Mouse (Mus musculus) liver, postnatal 0 days (tissue): ENCODE data around the gene Fzd10. TPM values are rescaled to one million over a fixed set of nuclear protein-coding genes. Genes with fewer than 3 reads are reported as not detected.

Experiments used
- ATAC-seq: fragments of 200-750 bp; cut with Nextera tagmentation; 2 replicates; pipeline ENCODE4 v1.8.0; 2017; ENCODE audit warnings: mild to moderate bottlenecking, moderate library complexity
- DNase-seq: peaks from one replicate; pipeline ENCODE4 v3.0.0-alpha.2; 2016
- H3K27ac ChIP-seq: fragments of 300-500 bp; sonication (generic); 2 replicates; pipeline ENCODE4 v1.5.1; 2014; ENCODE audit warnings: antibody characterized with exemption, moderate library complexity, mild to moderate bottlenecking, low read depth
- H3K27me3 ChIP-seq: fragments of 300-500 bp; sonication (generic); 2 replicates; pipeline ENCODE4 v1.6.1; 2014; ENCODE audit warnings: low read length, control low read depth, mixed read lengths; ENCODE audit not compliant: insufficient read depth
- H3K36me3 ChIP-seq: fragments of 300-500 bp; sonication (generic); replicated peaks from 2 replicates; pipeline ENCODE4 v1.6.1; 2014; ENCODE audit warnings: mild to moderate bottlenecking, control low read depth, low read length, moderate library complexity, mixed read lengths; ENCODE audit not compliant: insufficient read depth
- H3K4me1 ChIP-seq: fragments of 300-500 bp; sonication (generic); 2 replicates; pipeline ENCODE4 v1.6.1; 2014; ENCODE audit warnings: antibody characterized with exemption, mild to moderate bottlenecking, control low read depth; ENCODE audit not compliant: insufficient read depth
- H3K4me2 ChIP-seq: fragments of 300-500 bp; sonication (generic); 2 replicates; pipeline ENCODE4 v1.6.1; 2014; ENCODE audit warnings: low read depth, mild to moderate bottlenecking, low read length, moderate library complexity, mixed read lengths
- H3K4me3 ChIP-seq: fragments of 300-500 bp; sonication (generic); 2 replicates; pipeline ENCODE4 v1.5.1; 2014; ENCODE audit warnings: low read depth, low read length
- H3K9ac ChIP-seq: fragments of 300-500 bp; sonication (generic); replicated peaks from 2 replicates; pipeline ENCODE4 v1.6.1; 2014; ENCODE audit warnings: mild to moderate bottlenecking, moderate library complexity
- H3K9me3 ChIP-seq: fragments of 300-500 bp; sonication (generic); 2 replicates; pipeline ENCODE4 v1.6.1; 2016; ENCODE audit warnings: mild to moderate bottlenecking, control low read depth, low read length, mixed read lengths
- CTCF ChIP-seq: sonication (generic); IDR thresholded peaks from 2 replicates; pipeline ENCODE4 v1.5.1; 2016; ENCODE audit warnings: antibody characterized with exemption, low read depth
- EP300 ChIP-seq: IDR thresholded peaks from 2 replicates; pipeline ENCODE4 v1.6.1; 2016; ENCODE audit warnings: antibody characterized with exemption, low read depth, mild to moderate bottlenecking
- WGBS: fragments of 180-500 bp; shearing (Covaris S2); extraction: QIAGEN DNeasy Blood & Tissue Kit; methylation state at CpG from one replicate; pipeline ENCODE4 v1.1.7; 2014; ENCODE audit not compliant: insufficient replicate concordance; 5-methylcytosine and 5-hydroxymethylcytosine counted together
- polyA plus RNA-seq: library from polyadenylated mRNA; unstranded; fragments of >200 nt; fragmentation: Nextera tagmentation; extraction: Ambion mirVana; gene quantifications from 2 replicates; pipeline ENCODE4 v1.2.1, GENCODE M21; 2015

Fzd10 gene
- polyA plus RNA-seq, 1 experiment from 2014 or later, result not detected

- Histone ChIP-seq H3K27me3 (no peaks in the 10 kb centered on the region), H3K4me1 (no peaks in the 10 kb centered on the region), H3K4me2 (no peak overlapping the region), H3K4me3 (no peak overlapping the region), H3K36me3 (no peaks in the 10 kb centered on the region), H3K9ac (no peak overlapping the region), H3K9me3 (no peaks in the 10 kb centered on the region), H3K27ac (no peak overlapping the region)
- no peak for TF ChIP-seq CTCF
- TF ChIP-seq EP300, result no peak
- ATAC-seq (no peak), DNase-seq (no peak)
- 28% methylated on average over 9 of the region's 9 CpGs for WGBS
Observed at GRCm38 (mm10) chr5:128638716-128639115, 38.1 kb downstream of the Fzd10 start.

GRCm38 (mm10) chr5:128643065-128643464, 42.4 kb downstream of the Fzd10 start:
- Histone ChIP-seq H3K4me3 (no peak overlapping the region), H3K4me1 (no peaks in the 10 kb centered on the region), H3K27me3 (no peaks in the 10 kb centered on the region), H3K9ac (no peak overlapping the region), H3K9me3 (no peaks in the 10 kb centered on the region), H3K4me2 (no peak overlapping the region), H3K27ac (no peak overlapping the region), H3K36me3 (no peaks in the 10 kb centered on the region)
- ATAC-seq (no peak), DNase-seq (no peak)
- WGBS, result 75% methylated on average over 4 of the region's 4 CpGs
- TF ChIP-seq CTCF (no peak), EP300 (no peak)

GRCm38 (mm10) chr5:128645720-128646119, 45.1 kb downstream of the Fzd10 start:
- H3K4me2 ChIP-seq, result no peak overlapping the region
- ATAC-seq (no peak), DNase-seq (no peak)
- no peaks in the 10 kb centered on the region for H3K36me3 ChIP-seq
- no peaks in the 10 kb centered on the region for H3K4me1 ChIP-seq
- WGBS, result 63% methylated on average over 8 of the region's 8 CpGs
- no peaks in the 10 kb centered on the region for H3K9me3 ChIP-seq
- H3K4me3 ChIP-seq, result no peak overlapping the region
- TF ChIP-seq CTCF (no peak), EP300 (no peak)
- H3K27me3 ChIP-seq, result no peaks in the 10 kb centered on the region
- H3K27ac ChIP-seq, result no peak overlapping the region
- no peak overlapping the region for H3K9ac ChIP-seq

GRCm38 (mm10) chr5:128646286-128646685, 45.6 kb downstream of the Fzd10 start:
- no peak overlapping the region for H3K27ac ChIP-seq
- no peaks in the 10 kb centered on the region for H3K9me3 ChIP-seq
- WGBS, result 68% methylated on average over 5 of the region's 5 CpGs
- TF ChIP-seq CTCF (no peak), EP300 (no peak)
- H3K4me3 ChIP-seq, result no peak overlapping the region
- ATAC-seq, result no peak
- no peaks in the 10 kb centered on the region for H3K36me3 ChIP-seq
- DNase-seq, result no peak
- no peaks in the 10 kb centered on the region for H3K27me3 ChIP-seq
- no peaks in the 10 kb centered on the region for H3K4me1 ChIP-seq
- no peak overlapping the region for H3K9ac ChIP-seq
- no peak overlapping the region for H3K4me2 ChIP-seq

- Histone ChIP-seq H3K36me3 (no peaks in the 10 kb centered on the region), H3K27me3 (no peaks in the 10 kb centered on the region), H3K4me2 (no peak overlapping the region), H3K27ac (no peak overlapping the region), H3K9me3 (no peaks in the 10 kb centered on the region), H3K9ac (no peak overlapping the region), H3K4me1 (no peaks in the 10 kb centered on the region), H3K4me3 (no peak overlapping the region)
- no peak for ATAC-seq
- DNase-seq, result no peak
- 74% methylated on average over 10 of the region's 10 CpGs for WGBS
- TF ChIP-seq CTCF (no peak), EP300 (no peak)
Observed at GRCm38 (mm10) chr5:128647221-128647730, 46.6 kb downstream of the Fzd10 start.

- 59% methylated on average over 11 of the region's 11 CpGs for WGBS
Observed at GRCm38 (mm10) chr5:128649336-128649897, 48.8 kb downstream of the Fzd10 start.

More at GRCm38 (mm10) chr5:128649336-128649897, 48.8 kb downstream of the Fzd10 start:
- Histone ChIP-seq H3K4me3 (no peak overlapping the region), H3K9ac (no peak overlapping the region), H3K36me3 (no peaks in the 10 kb centered on the region), H3K9me3 (no peaks in the 10 kb centered on the region), H3K27me3 (no peaks in the 10 kb centered on the region), H3K4me1 (no peaks in the 10 kb centered on the region), H3K4me2 (no peak overlapping the region), H3K27ac (no peak overlapping the region)
- ATAC-seq (no peak), DNase-seq (no peak)
- TF ChIP-seq EP300, result no peak
- TF ChIP-seq CTCF, result no peak

Other genes with a start within 250 kb of the Fzd10 start
- gene Tmem132d, start 167.8 kb upstream of the Fzd10 start, polyA plus RNA-seq, result not detected in 2 replicates
- not detected in 2 replicates for gene Piwil1, start 101.7 kb downstream of the Fzd10 start, polyA plus RNA-seq